Mouse (Mus musculus) CH12.LX (cell line): Measurements from ENCODE around the gene Atp8b5. TPM values are rescaled to one million over a fixed set of nuclear protein-coding genes. Genes with fewer than 3 reads are reported as not detected.

Experiments
- DNase-seq: peaks from one replicate; pipeline ENCODE4 v3.0.0-alpha.2; 2013; ENCODE audit errors: extremely low read depth
- H3K27ac ChIP-seq: 2 replicates; pipeline ENCODE4 v1.5.1; 2012; ENCODE audit warnings: low read depth, mild to moderate bottlenecking, control low read depth, moderate library complexity; ENCODE audit not compliant: insufficient read depth
- H3K27me3 ChIP-seq: replicated peaks from 2 replicates; pipeline ENCODE3; 2012; ENCODE audit warnings: inconsistent platforms
- H3K36me3 ChIP-seq, 2 experiments: replicated peaks in 1 of 2; 2 replicates each; pipeline versions ENCODE3 to v1.6.1; 2012; ENCODE audit warnings: inconsistent platforms in 1 of 2, low read length in 1 of 2, mild to moderate bottlenecking in 1 of 2, mixed read lengths in 1 of 2, moderate library complexity in 1 of 2; ENCODE audit not compliant: control insufficient read depth in 1 of 2, insufficient read depth in 1 of 2
- H3K4me1 ChIP-seq, 2 experiments: 2 replicates each; pipeline ENCODE4 v1.6.1; 2012; ENCODE audit warnings: inconsistent platforms in 1 of 2, moderate library complexity in 1 of 2; ENCODE audit not compliant: insufficient read depth in 2 of 2, control insufficient read depth in 1 of 2
- H3K4me2 ChIP-seq: 2 replicates; pipeline ENCODE4 v1.6.1; 2012; ENCODE audit warnings: low read depth, mild to moderate bottlenecking, control low read depth; ENCODE audit not compliant: poor library complexity, insufficient read depth, severe bottlenecking
- H3K4me3 ChIP-seq, 3 experiments: fragments of 150-350 bp in 1 of 3; sonication (generic) in 1 of 3; replicated peaks in 1 of 3; 2 replicates each; pipeline versions ENCODE3 to v1.5.1; 2011 to 2012; ENCODE audit warnings: low read depth in 2 of 3, low read length in 2 of 3, mild to moderate bottlenecking in 2 of 3, moderate library complexity in 2 of 3, control low read depth in 1 of 3, improper control_type of control experiment in 1 of 3, inconsistent platforms in 1 of 3, mixed read lengths in 1 of 3; ENCODE audit not compliant: poor library complexity in 1 of 3
- H3K79me2 ChIP-seq: replicated peaks from 2 replicates; pipeline ENCODE4 v1.6.1; 2012; ENCODE audit warnings: mild to moderate bottlenecking, moderate library complexity; ENCODE audit not compliant: control insufficient read depth, poor library complexity, insufficient read depth, severe bottlenecking; ENCODE audit errors: extremely low read depth
- H3K9ac ChIP-seq: 2 replicates; pipeline ENCODE4 v1.6.1; 2012; ENCODE audit warnings: low read depth, mild to moderate bottlenecking, control low read depth, moderate library complexity; ENCODE audit not compliant: insufficient read depth
- H3K9me3 ChIP-seq: replicated peaks from 2 replicates; pipeline ENCODE3; 2012; ENCODE audit warnings: low read length, inconsistent platforms, mixed read lengths
- CHD1 ChIP-seq: IDR thresholded peaks from 2 replicates; pipeline ENCODE4 v1.6.1; 2012; ENCODE audit warnings: low read depth, low read length, improper control_type of control experiment, inconsistent platforms
- CHD2 ChIP-seq: IDR thresholded peaks from 2 replicates; pipeline ENCODE4 v1.6.1; 2011; ENCODE audit warnings: low read length, improper control_type of control experiment
- CTCF ChIP-seq, 2 experiments: IDR thresholded peaks in 1 of 2; conservative IDR thresholded peaks in 1 of 2; 2 replicates each; pipeline ENCODE4 v1.5.1; 2011 to 2012; ENCODE audit warnings: low read depth in 2 of 2, low read length in 2 of 2, improper control_type of control experiment in 1 of 2, inconsistent platforms in 1 of 2, mild to moderate bottlenecking in 1 of 2, moderate library complexity in 1 of 2
- E2F4 ChIP-seq: IDR thresholded peaks from 2 replicates; pipeline ENCODE4 v1.6.1; 2011; ENCODE audit warnings: low read depth, low read length, improper control_type of control experiment; ENCODE audit not compliant: insufficient replicate concordance
- ELF1 ChIP-seq: IDR thresholded peaks from 2 replicates; pipeline ENCODE4 v1.6.1; 2014; ENCODE audit warnings: low read depth, mild to moderate bottlenecking, inconsistent platforms, low read length, improper control_type of control experiment
- HCFC1 ChIP-seq: IDR thresholded peaks from 2 replicates; pipeline ENCODE4 v1.6.1; 2012; ENCODE audit warnings: low read depth, mild to moderate bottlenecking, inconsistent platforms, low read length, improper control_type of control experiment
- JUN ChIP-seq: IDR thresholded peaks from 2 replicates; pipeline ENCODE4 v1.6.1; 2011; ENCODE audit warnings: low read depth, mild to moderate bottlenecking, low read length, improper control_type of control experiment, moderate library complexity; ENCODE audit not compliant: insufficient read depth
- KAT2A ChIP-seq: IDR thresholded peaks from 2 replicates; pipeline ENCODE4 v1.6.1; 2012; ENCODE audit warnings: low read length, improper control_type of control experiment, inconsistent platforms; ENCODE audit not compliant: insufficient replicate concordance
- MAX ChIP-seq: IDR thresholded peaks from 2 replicates; pipeline ENCODE4 v1.6.1; 2011; ENCODE audit warnings: low read length, improper control_type of control experiment
- MXI1 ChIP-seq: IDR thresholded peaks from 2 replicates; pipeline ENCODE4 v1.6.1; 2011; ENCODE audit warnings: mild to moderate bottlenecking, low read depth, low read length, improper control_type of control experiment
- NELFE ChIP-seq: IDR thresholded peaks from 2 replicates; pipeline ENCODE4 v1.6.1; 2011; ENCODE audit warnings: low read depth, low read length, improper control_type of control experiment
- NRF1 ChIP-seq: IDR thresholded peaks from 2 replicates; pipeline ENCODE4 v1.6.1; 2014; ENCODE audit warnings: low read depth, mild to moderate bottlenecking, inconsistent platforms, low read length, improper control_type of control experiment, moderate library complexity
- PAX5 ChIP-seq: IDR thresholded peaks from 2 replicates; pipeline ENCODE4 v1.6.1; 2012; ENCODE audit warnings: low read length, inconsistent platforms, mixed read lengths
- POLR2A ChIP-seq: IDR thresholded peaks from 2 replicates; pipeline ENCODE4 v1.6.1; 2011; ENCODE audit warnings: low read depth, mild to moderate bottlenecking, improper control_type of control experiment, low read length
- POLR2AphosphoS2 ChIP-seq: IDR thresholded peaks from 2 replicates; pipeline ENCODE4 v1.6.1; 2011; ENCODE audit warnings: low read depth, low read length, improper control_type of control experiment
- SIN3A ChIP-seq: IDR thresholded peaks from 2 replicates; pipeline ENCODE4 v1.6.1; 2012; ENCODE audit warnings: low read length, improper control_type of control experiment, inconsistent platforms
- USF1 ChIP-seq: IDR thresholded peaks from 2 replicates; pipeline ENCODE4 v1.6.1; 2014; ENCODE audit warnings: low read depth, mild to moderate bottlenecking, inconsistent platforms, low read length, improper control_type of control experiment
- dilution Hi-C: fragments of 300-500 bp; cut with MboI; formaldehyde crosslinking; loops from 2 replicates; pipeline ENCODE4 v1.14.3; 2020; ENCODE audit warnings: low sequenced_read_pairs; ENCODE audit not compliant: extremely low pct_unique_long_range_greater_than_20kb, extremely low pct_ligation_motif_present
- in situ Hi-C: fragments of 300-500 bp; cut with MboI; formaldehyde crosslinking; loops from 3 replicates; pipeline ENCODE4 v1.14.3; 2019; ENCODE audit warnings: low sequenced_read_pairs, low pct_ligation_motif_present, low pct_unique_long_range_greater_than_20kb, mixed read lengths
- polyA plus RNA-seq: library from polyadenylated mRNA; unstranded; fragments of >175 nt; gene quantifications from 2 replicates; pipeline ENCODE4 v1.2.1, GENCODE M21; 2012; ENCODE audit warnings: low read depth; ENCODE audit not compliant: insufficient read length
- total RNA-seq, 2 experiments: library from RNA; depleted of rRNA; stranded (reverse); fragments of 300-350 nt in 1 of 2; fragments of >200 nt in 1 of 2; gene quantifications; 2 replicates each; pipeline ENCODE4 v1.2.3; 2012 to 2014

The Atp8b5 gene
- total and polyA plus RNA-seq, 3 experiments = 0.13 to 1.3 (median 0.54) TPM

GRCm38 (mm10) chr4:43327118-43327517, 60.2 kb downstream of the Atp8b5 start:
- H3K9me3 ChIP-seq = peaks cover 5% of the 10 kb centered on the region
- H3K9ac ChIP-seq = peak overlapping the region; percentile 51; the same call in 1 of the 2 replicates
- dilution Hi-C loops (no loop called here), in situ Hi-C loops (no loop called here)
- TF ChIP-seq CHD2 (peak; percentile 69; the same call in 1 of the 2 replicates), POLR2A (peak; percentile 60), JUN (no peak), NRF1 (no peak), HCFC1 (peak; percentile 60), KAT2A (no peak), MAX (no peak), SIN3A (peak; percentile 30; the same call in 1 of the 2 replicates), CTCF (conservative IDR thresholded peaks at IDR 0.05 in 1 of 2, IDR thresholded peaks at IDR 0.05 in 1 of 2; ENCODE audit: low read depth in 2 of 2, low read length in 2 of 2) (no peak), ELF1 (peak; percentile 80)
- peaks cover 8 to 29% of the 10 kb centered on the region in 2 experiments for H3K4me1 ChIP-seq
- H3K4me3 ChIP-seq = peak overlapping the region; percentile 40 to 55 (median 44)
- DNase-seq = peak; percentile 85
- no peaks in the 10 kb centered on the region for H3K36me3 ChIP-seq
- no peaks in the 10 kb centered on the region for H3K27me3 ChIP-seq
- no peak overlapping the region for H3K27ac ChIP-seq
- H3K4me2 ChIP-seq = peak overlapping the region; percentile 51; the same call in 1 of the 2 replicates
- H3K79me2 ChIP-seq = no peaks in the 10 kb centered on the region

- in situ Hi-C loops = no loop called here
- H3K9me3 ChIP-seq = peaks cover 12% of the 10 kb centered on the region
- H3K27me3 ChIP-seq = no peaks in the 10 kb centered on the region
- no peak for TF ChIP-seq POLR2AphosphoS2
- TF ChIP-seq NRF1 = no peak
- no peak for TF ChIP-seq PAX5
- no peak for TF ChIP-seq USF1
- no peak for TF ChIP-seq CHD1
- no peak for TF ChIP-seq NELFE
- no peak for TF ChIP-seq E2F4
- TF ChIP-seq ELF1 = no peak
- TF ChIP-seq MXI1 = no peak
- peaks cover 3 to 13% of the 10 kb centered on the region in 2 experiments; a peak in 3 of 4 replicates for H3K4me1 ChIP-seq
- no peak overlapping the region for H3K27ac ChIP-seq
- H3K9ac ChIP-seq = no peak overlapping the region
- no peaks in the 10 kb centered on the region for H3K36me3 ChIP-seq
- no peak overlapping the region for H3K4me3 ChIP-seq
- no peaks in the 10 kb centered on the region for H3K79me2 ChIP-seq
- H3K4me2 ChIP-seq = no peak overlapping the region
- DNase-seq = no peak
- dilution Hi-C loops = no loop called here
These were observed 67.8 kb downstream of the Atp8b5 start for GRCm38 (mm10) chr4:43334771-43335170.
